Comparison of ENCODE assay signal across 8 mouse cellular contexts in the genomic region with DNA sequence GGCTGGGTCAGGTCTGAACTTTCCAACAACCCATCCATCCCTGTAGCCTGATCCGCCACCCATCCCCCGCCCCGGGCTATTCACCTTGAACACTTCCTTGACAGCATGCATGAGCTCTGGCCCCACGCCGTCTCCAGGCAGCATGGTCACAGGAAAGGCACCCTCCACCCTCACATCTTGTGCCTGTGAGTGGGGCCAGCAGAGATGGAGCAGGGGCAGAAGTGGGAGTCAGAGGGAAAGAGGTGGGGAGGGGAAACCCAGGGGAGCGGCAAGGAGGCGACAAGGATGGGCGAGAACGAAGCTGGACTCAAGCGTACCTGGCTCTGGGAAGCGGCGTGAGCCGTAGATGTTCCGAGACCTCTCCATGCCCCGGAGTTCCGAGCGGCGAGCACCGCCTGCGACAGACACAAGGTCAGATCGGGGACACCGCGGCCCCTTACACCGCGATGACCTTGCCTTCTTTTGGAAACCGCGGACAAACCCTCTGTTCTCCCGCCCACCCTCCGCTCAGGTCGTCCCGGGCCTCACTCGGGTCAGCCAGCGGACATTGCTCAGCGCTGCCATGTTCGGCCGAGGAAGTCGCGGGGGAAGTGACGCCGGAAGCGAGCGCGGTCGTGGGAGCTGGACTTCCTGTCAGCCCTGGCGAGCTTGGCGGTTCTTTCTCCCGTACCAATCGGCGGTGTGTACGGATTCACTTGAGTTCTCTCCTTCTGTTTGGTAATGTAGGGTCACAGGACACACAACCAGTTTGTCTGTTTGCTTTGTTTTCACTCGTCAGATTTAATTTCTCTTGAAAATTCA. TPM values are rescaled to one million over a fixed set of nuclear protein-coding genes. Genes with fewer than 3 reads are reported as not detected.
A peak's percentile ranks its signal among the peaks of the same experiment; 100 is the strongest.
DNase-seq lines count a peak whose midpoint lies in the region; ATAC-seq lines count a peak whose summit lies in the region.

A gene (minus strand): TSS at position 694 of the 801 bp plus-strand sequence.

- peak within 1 kb of the TSS; percentile 87 for H3K27ac ChIP-seq in heart, embryonic 12.5 days (ENCODE audit: poor library complexity, severe bottlenecking)
- peak within 1 kb of the TSS; percentile 87 for H3K27ac ChIP-seq in kidney, embryonic 16.5 days (ENCODE audit: low read length)

- no peaks in the 10 kb centered on the region for H3K9me3 ChIP-seq in erythroblast, embryonic 14.5 days (ENCODE audit: control insufficient read depth, low read length)
- H3K9me3 ChIP-seq in heart, embryonic 12.5 days (replicated peaks) = no peaks in the 10 kb centered on the region
- H3K9me3 ChIP-seq in kidney, embryonic 16.5 days (ENCODE audit: low read length) = no peaks in the 10 kb centered on the region

- WGBS in heart, embryonic 12.5 days = under 1% methylated on average over 51 of the region's 51 CpGs
- under 1% methylated on average over 51 of the region's 51 CpGs for WGBS in kidney, embryonic 16.5 days

- DNase-seq in CD4-positive helper T cell, adult 2 months (ENCODE audit: low read depth, low spot score) = peak; percentile 77
- peak; percentile 72 for DNase-seq in brain, embryonic 18.5 days (ENCODE audit: low read depth, low spot score)
- peak; percentile 88 for DNase-seq in liver
- DNase-seq in monocyte, adult 2 months (ENCODE audit: low read depth in 1 of 2, low spot score in 2 of 2) = peak; percentile 54 to 72
- DNase-seq in spleen, postnatal 14 days (ENCODE audit: low spot score in 2 of 2) = peak; percentile 72 to 80

- H3K4me1 ChIP-seq in erythroblast, embryonic 14.5 days (ENCODE audit: control insufficient read depth) = peaks cover 47% of the 10 kb centered on the region
- peaks cover 10% of the 10 kb centered on the region for H3K4me1 ChIP-seq in heart, embryonic 12.5 days (replicated peaks)
- H3K4me1 ChIP-seq in kidney, embryonic 16.5 days (ENCODE audit: insufficient read depth, low read length) = peaks cover 12% of the 10 kb centered on the region

- H3K36me3 ChIP-seq in erythroblast, embryonic 14.5 days (ENCODE audit: control insufficient read depth) = peaks cover 39% of the 10 kb centered on the region
- peaks cover 39% of the 10 kb centered on the region for H3K36me3 ChIP-seq in heart, embryonic 12.5 days
- peaks cover 33% of the 10 kb centered on the region for H3K36me3 ChIP-seq in kidney, embryonic 16.5 days (ENCODE audit: insufficient read depth, low read length)

- H3K4me2 ChIP-seq in heart, embryonic 12.5 days = peak within 1 kb of the TSS; percentile 85
- peak within 1 kb of the TSS; percentile 93 for H3K4me2 ChIP-seq in kidney, embryonic 16.5 days (replicated peaks; ENCODE audit: low read depth, low read length)

- peak within 1 kb of the TSS; percentile 95 for H3K9ac ChIP-seq in heart, embryonic 12.5 days
- H3K9ac ChIP-seq in kidney, embryonic 16.5 days (replicated peaks; ENCODE audit: low read length) = peak within 1 kb of the TSS; percentile 92

- peak; percentile 86 for ATAC-seq in heart, embryonic 12.5 days (ENCODE audit: insufficient number of reproducible peaks, low FRiP score)
- ATAC-seq in kidney, embryonic 16.5 days (ENCODE audit: low FRiP score, low TSS enrichment) = peak; percentile 90

- H3K27me3 ChIP-seq in erythroblast, embryonic 14.5 days (ENCODE audit: control insufficient read depth) = peaks cover 4% of the 10 kb centered on the region
- H3K27me3 ChIP-seq in heart, embryonic 12.5 days (replicated peaks) = no peaks in the 10 kb centered on the region
- H3K27me3 ChIP-seq in kidney, embryonic 16.5 days (ENCODE audit: insufficient read depth, low read length) = no peaks in the 10 kb centered on the region

- H3K4me3 ChIP-seq in erythroblast, embryonic 14.5 days (replicated peaks) = peak within 1 kb of the TSS; percentile 70
- peak within 1 kb of the TSS; percentile 93 for H3K4me3 ChIP-seq in heart, embryonic 12.5 days
- peak within 1 kb of the TSS; percentile 93 for H3K4me3 ChIP-seq in kidney, embryonic 16.5 days (ENCODE audit: low read length)

RNA-seq across cellular contexts. Expression of the gene that starts here (rescaled TPM):
- polyA plus RNA-seq in erythroblast, embryonic 14.5 days (2012) = 6.8 and 9.7 TPM in 2 replicates
- polyA plus RNA-seq in heart, embryonic 12.5 days (2016; fragmentation: Nextera tagmentation; extraction: Ambion mirVana) = 218 and 221 TPM in 2 replicates
- 227 and 246 TPM in 2 replicates for polyA plus RNA-seq in kidney, embryonic 16.5 days (2015; fragmentation: Nextera tagmentation; extraction: Ambion mirVana)

Comparison
In these comparisons a context has a peak if more than half of its experiments do, and no peak if none do; other contexts are left out.
1. Peak in every context shown above with its lines: DNase-seq, ATAC-seq, H3K4me3 ChIP-seq and H3K27ac ChIP-seq.
2. RNA of the gene that starts here (polyA plus RNA-seq): 227 to 246 TPM in kidney, embryonic 16.5 days and 218 to 221 TPM in heart, embryonic 12.5 days; 6.8 to 9.7 TPM in erythroblast, embryonic 14.5 days; every median in the first group is over 10 times any median in the second.